Mouse (Mus musculus) gastrocnemius, postnatal 36 days (tissue): ENCODE data around the gene Prrx2. TPM values are rescaled to one million over a fixed set of nuclear protein-coding genes. Genes with fewer than 3 reads are reported as not detected.
"Not testable (repeated sequence)": the region's sequence is repeated elsewhere in the genome, so short reads cannot be mapped to it uniquely, and the experiment has no call there.

Experiments used
- DNase-seq, 2 experiments: peaks; one replicate each; pipeline ENCODE4 v3.0.0; 2022
- intact Hi-C: fragments of 180-260 bp; cut with DNase I; formaldehyde crosslinking; loops from one replicate; pipeline ENCODE4 v1.15.1; 2025
- total RNA-seq, 2 experiments: library from RNA; stranded (reverse); gene quantifications; 2 replicates each; pipeline ENCODE4 v1.2.3; 2021

Prrx2 gene
- total RNA-seq, 2 experiments from 2014 or later, result 1.9 to 2.4 TPM

- peak; percentile 57 to 74 for DNase-seq
- intact Hi-C loops, result loop anchor here (2.0 to 5.0 kb wide), 3 partner anchors 39 to 492 kb away; no protein-coding TSS in a partner anchor
These were observed 94.8 kb downstream of the Prrx2 start, which contains the start of gene Ptges for GRCm38 (mm10) chr2:30929483-30930045. Gene Ptges (minus strand): TSS chr2:30929863.

GRCm38 (mm10) chr2:30930846-30931245, 96.1 kb downstream of the Prrx2 start:
- intact Hi-C loops, result loop anchor here (5.0 kb wide), 2 partner anchors 104 to 494 kb away; no protein-coding TSS in a partner anchor
- DNase-seq, result not testable (repeated sequence)

Other genes with a start within 250 kb of the Prrx2 start
- gene Cstad, start 239.9 kb upstream of the Prrx2 start, total RNA-seq, result 1 to 10 TPM; 2.5 to 3.4 TPM
- 1 to 10 TPM; 1.3 to 5.3 TPM for gene 1700001O22Rik, start 31.3 kb upstream of the Prrx2 start, total RNA-seq
- gene Ntmt1, start 27.1 kb upstream of the Prrx2 start, total RNA-seq, result 10 to 100 TPM; 13.0 to 15.9 TPM
- gene Asb6, start 4.6 kb upstream of the Prrx2 start, total RNA-seq, result 1 to 10 TPM; 6.6 to 7.6 TPM
- 1 to 10 TPM; 3.0 to 6.5 TPM for gene Ptges, start 94.9 kb downstream of the Prrx2 start, total RNA-seq
- 10 to 100 TPM; 19.0 to 22.7 TPM for gene Tor1b, start 118.0 kb downstream of the Prrx2 start, total RNA-seq
- 1 to 10 TPM; 4.1 to 5.1 TPM for gene Tor1a, start 133.0 kb downstream of the Prrx2 start, total RNA-seq
- gene BC005624, start 147.2 kb downstream of the Prrx2 start, total RNA-seq, result 10 to 100 TPM; 19.8 to 22.8 TPM
- 1 to 10 TPM; 6.6 to 8.7 TPM for gene Usp20, start 147.3 kb downstream of the Prrx2 start, total RNA-seq